Mouse (Mus musculus) forebrain, embryonic 15.5 days (tissue): ENCODE results near the gene Rrnad1. TPM values are rescaled to one million over a fixed set of nuclear protein-coding genes. Genes with fewer than 3 reads are reported as not detected.

Source experiments
- ATAC-seq: fragments of 200-750 bp; cut with Nextera tagmentation; replicated peaks from 2 replicates; pipeline ENCODE4 v1.8.0; 2017; ENCODE audit warnings: mild to moderate bottlenecking, moderate TSS enrichment, moderate library complexity
- H3K27ac ChIP-seq: fragments of 300-500 bp; sonication (generic); replicated peaks from 2 replicates; pipeline ENCODE4 v1.5.1; 2015; ENCODE audit warnings: mild to moderate bottlenecking, inconsistent platforms
- H3K27me3 ChIP-seq: fragments of 300-500 bp; sonication (generic); 2 replicates; pipeline ENCODE4 v1.6.1; 2015; ENCODE audit warnings: inconsistent platforms
- H3K36me3 ChIP-seq: fragments of 300-500 bp; sonication (generic); 2 replicates; pipeline ENCODE4 v1.6.1; 2015; ENCODE audit warnings: mild to moderate bottlenecking, inconsistent platforms
- H3K4me1 ChIP-seq: fragments of 300-500 bp; sonication (generic); 2 replicates; pipeline ENCODE4 v1.6.1; 2015; ENCODE audit warnings: inconsistent platforms
- H3K4me2 ChIP-seq: fragments of 300-500 bp; sonication (generic); replicated peaks from 2 replicates; pipeline ENCODE4 v1.6.1; 2015; ENCODE audit warnings: mild to moderate bottlenecking, inconsistent platforms
- H3K4me3 ChIP-seq: fragments of 300-500 bp; sonication (generic); 2 replicates; pipeline ENCODE4 v1.5.1; 2015; ENCODE audit warnings: mild to moderate bottlenecking, inconsistent platforms
- H3K9ac ChIP-seq: fragments of 300-500 bp; sonication (generic); replicated peaks from 2 replicates; pipeline ENCODE4 v1.6.1; 2015; ENCODE audit warnings: mild to moderate bottlenecking, inconsistent platforms
- H3K9me3 ChIP-seq: fragments of 300-500 bp; sonication (generic); 2 replicates; pipeline ENCODE4 v1.6.1; 2016; ENCODE audit warnings: inconsistent platforms
- WGBS: fragments of 180-500 bp; shearing (Covaris S2); methylation state at CpG from one replicate; pipeline ENCODE4 v1.1.7; 2015; ENCODE audit warnings: mixed read lengths; 5-methylcytosine and 5-hydroxymethylcytosine counted together
- polyA plus RNA-seq: library from polyadenylated mRNA; unstranded; fragments of >200 nt; fragmentation: Nextera tagmentation; extraction: Ambion mirVana; gene quantifications from 2 replicates; pipeline ENCODE4 v1.2.1, GENCODE M21; 2015

Gene Rrnad1
- polyA plus RNA-seq, 1 experiment from 2014 or later, result 20.1 TPM

- peak overlapping the region; percentile 91 for H3K4me2 ChIP-seq
- H3K27ac ChIP-seq, result peak overlapping the region; percentile 97
- peak; percentile 99 for ATAC-seq
- H3K27me3 ChIP-seq, result no peaks in the 10 kb centered on the region
- under 1% methylated on average over 27 of the region's 27 CpGs for WGBS
- H3K36me3 ChIP-seq, result no peaks in the 10 kb centered on the region
- peaks cover 14% of the 10 kb centered on the region for H3K4me1 ChIP-seq
- peak overlapping the region; percentile 55 for H3K4me3 ChIP-seq
- H3K9ac ChIP-seq, result peak overlapping the region; percentile 82
- H3K9me3 ChIP-seq, result no peaks in the 10 kb centered on the region
Measured at GRCm38 (mm10) chr3:87960586-87961191, 30.2 kb upstream of the Rrnad1 start.

- Histone ChIP-seq H3K9me3 (no peaks in the 10 kb centered on the region), H3K4me2 (peak overlapping the region; percentile 91), H3K27ac (peak overlapping the region; percentile 97), H3K27me3 (no peaks in the 10 kb centered on the region), H3K9ac (peak overlapping the region; percentile 82), H3K36me3 (no peaks in the 10 kb centered on the region), H3K4me1 (peaks cover 14% of the 10 kb centered on the region), H3K4me3 (peak overlapping the region; percentile 55)
- WGBS, result 4% methylated on average over 10 of the region's 10 CpGs
- ATAC-seq, result peak; percentile 2; the same call in 1 of the 2 replicates
Measured at GRCm38 (mm10) chr3:87960191-87960585, 29.7 kb upstream of the Rrnad1 start.

DNA sequence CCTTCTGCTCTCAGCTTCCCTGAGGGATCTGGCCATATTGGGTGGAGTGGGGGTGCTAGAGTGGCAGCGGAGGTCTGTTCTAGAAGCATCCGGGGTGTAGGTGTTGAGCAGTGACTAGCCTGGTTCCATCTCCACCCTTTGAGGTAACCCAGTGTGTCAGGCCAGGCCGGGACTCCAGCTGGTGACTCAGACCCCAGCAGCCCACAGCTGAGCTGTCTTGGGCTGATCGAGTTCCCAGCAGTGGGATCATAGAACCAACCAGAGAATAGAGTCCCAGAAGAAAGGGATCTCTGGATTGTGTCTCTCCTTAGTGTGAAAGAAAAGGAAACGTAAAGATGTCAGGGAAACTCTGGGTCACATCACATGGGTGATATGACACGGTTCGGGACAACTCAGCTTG, 28.9 kb upstream of the Rrnad1 start:
- WGBS, result 72% methylated on average over 7 of the region's 7 CpGs
- H3K9ac ChIP-seq, result no peak overlapping the region
- H3K27ac ChIP-seq, result no peak overlapping the region
- H3K36me3 ChIP-seq, result no peaks in the 10 kb centered on the region
- H3K9me3 ChIP-seq, result no peaks in the 10 kb centered on the region
- no peaks in the 10 kb centered on the region for H3K27me3 ChIP-seq
- H3K4me3 ChIP-seq, result no peak overlapping the region
- no peak overlapping the region for H3K4me2 ChIP-seq
- no peak for ATAC-seq
- H3K4me1 ChIP-seq, result peaks cover 14% of the 10 kb centered on the region

DNA sequence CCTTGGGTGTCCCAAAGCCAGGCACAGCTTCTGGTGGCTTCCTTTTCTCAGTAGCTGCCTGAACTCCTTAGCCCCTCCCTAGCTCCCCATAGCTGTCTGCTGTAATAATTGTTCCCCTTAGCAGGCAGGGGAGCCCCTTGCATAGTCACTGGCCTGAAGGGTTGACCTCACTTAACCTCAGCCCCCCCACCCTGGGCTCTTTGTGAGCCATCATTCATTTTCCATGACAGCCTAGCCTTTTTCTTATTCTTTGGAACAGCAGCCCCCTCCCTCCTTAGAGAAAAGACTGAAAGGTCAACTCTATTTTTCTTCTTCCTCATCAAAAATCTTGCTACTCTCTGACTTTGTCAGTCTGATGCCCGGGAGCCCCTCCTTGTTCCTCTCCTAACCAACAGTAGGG, 28.4 kb upstream of the Rrnad1 start:
- no peak overlapping the region for H3K27ac ChIP-seq
- H3K9ac ChIP-seq, result no peak overlapping the region
- no peak overlapping the region for H3K4me3 ChIP-seq
- ATAC-seq, result no peak
- H3K36me3 ChIP-seq, result no peaks in the 10 kb centered on the region
- H3K4me2 ChIP-seq, result no peak overlapping the region
- H3K9me3 ChIP-seq, result no peaks in the 10 kb centered on the region
- no peaks in the 10 kb centered on the region for H3K27me3 ChIP-seq
- H3K4me1 ChIP-seq, result peaks cover 14% of the 10 kb centered on the region
- 33% methylated on average over 1 of the region's 1 CpGs for WGBS

GRCm38 (mm10) chr3:87958476-87958875, 28.0 kb upstream of the Rrnad1 start:
- no peak overlapping the region for H3K4me3 ChIP-seq
- H3K27ac ChIP-seq, result no peak overlapping the region
- ATAC-seq, result no peak
- H3K4me1 ChIP-seq, result peaks cover 14% of the 10 kb centered on the region
- no peak overlapping the region for H3K9ac ChIP-seq
- WGBS, result 39% methylated on average over 4 of the region's 4 CpGs
- H3K4me2 ChIP-seq, result no peak overlapping the region
- no peaks in the 10 kb centered on the region for H3K36me3 ChIP-seq
- H3K9me3 ChIP-seq, result no peaks in the 10 kb centered on the region
- H3K27me3 ChIP-seq, result no peaks in the 10 kb centered on the region

DNA sequence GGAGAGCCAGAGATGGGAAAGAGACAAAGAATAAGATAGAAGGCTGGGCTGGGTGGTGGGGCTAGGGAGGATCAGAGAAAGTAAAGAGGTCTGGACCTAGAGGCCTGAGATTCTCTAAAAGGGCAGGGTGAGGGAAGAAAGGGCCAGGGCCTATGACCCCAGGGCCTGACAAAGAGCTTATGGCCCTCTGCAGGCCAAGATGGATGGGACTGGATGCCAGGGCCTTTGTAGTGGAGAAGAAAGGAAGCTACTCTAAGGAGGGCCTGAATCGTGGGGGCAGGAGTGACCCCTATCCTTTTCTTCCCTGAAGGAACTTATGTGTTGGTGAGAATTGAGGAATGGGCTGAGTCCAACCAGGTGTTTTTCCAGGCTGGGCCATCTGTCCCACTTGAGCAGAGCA, 27.5 kb upstream of the Rrnad1 start:
- no peaks in the 10 kb centered on the region for H3K9me3 ChIP-seq
- no peak for ATAC-seq
- no peak overlapping the region for H3K4me3 ChIP-seq
- H3K36me3 ChIP-seq, result no peaks in the 10 kb centered on the region
- H3K4me2 ChIP-seq, result no peak overlapping the region
- H3K9ac ChIP-seq, result no peak overlapping the region
- H3K27me3 ChIP-seq, result no peaks in the 10 kb centered on the region
- 12% methylated on average over 1 of the region's 1 CpGs for WGBS
- H3K4me1 ChIP-seq, result peaks cover 15% of the 10 kb centered on the region
- no peak overlapping the region for H3K27ac ChIP-seq

GRCm38 (mm10) chr3:87952440-87952839, 21.9 kb upstream of the Rrnad1 start:
- 9% methylated on average over 5 of the region's 5 CpGs for WGBS
- Histone ChIP-seq H3K27ac (no peak overlapping the region), H3K27me3 (no peaks in the 10 kb centered on the region), H3K4me1 (peaks cover 42% of the 10 kb centered on the region), H3K9ac (no peak overlapping the region), H3K4me2 (peak overlapping the region; percentile 6; the same call in 1 of the 2 replicates), H3K36me3 (no peaks in the 10 kb centered on the region), H3K9me3 (no peaks in the 10 kb centered on the region), H3K4me3 (no peak overlapping the region)
- no peak for ATAC-seq

- Histone ChIP-seq H3K4me2 (peak overlapping the region; percentile 6; the same call in 1 of the 2 replicates), H3K4me3 (no peak overlapping the region), H3K27ac (no peak overlapping the region), H3K36me3 (no peaks in the 10 kb centered on the region), H3K9me3 (no peaks in the 10 kb centered on the region), H3K27me3 (no peaks in the 10 kb centered on the region), H3K4me1 (peaks cover 47% of the 10 kb centered on the region), H3K9ac (no peak overlapping the region)
- no peak for ATAC-seq
- WGBS, result 21% methylated on average over 12 of the region's 12 CpGs
Measured at GRCm38 (mm10) chr3:87951946-87952345, 21.4 kb upstream of the Rrnad1 start.

DNA sequence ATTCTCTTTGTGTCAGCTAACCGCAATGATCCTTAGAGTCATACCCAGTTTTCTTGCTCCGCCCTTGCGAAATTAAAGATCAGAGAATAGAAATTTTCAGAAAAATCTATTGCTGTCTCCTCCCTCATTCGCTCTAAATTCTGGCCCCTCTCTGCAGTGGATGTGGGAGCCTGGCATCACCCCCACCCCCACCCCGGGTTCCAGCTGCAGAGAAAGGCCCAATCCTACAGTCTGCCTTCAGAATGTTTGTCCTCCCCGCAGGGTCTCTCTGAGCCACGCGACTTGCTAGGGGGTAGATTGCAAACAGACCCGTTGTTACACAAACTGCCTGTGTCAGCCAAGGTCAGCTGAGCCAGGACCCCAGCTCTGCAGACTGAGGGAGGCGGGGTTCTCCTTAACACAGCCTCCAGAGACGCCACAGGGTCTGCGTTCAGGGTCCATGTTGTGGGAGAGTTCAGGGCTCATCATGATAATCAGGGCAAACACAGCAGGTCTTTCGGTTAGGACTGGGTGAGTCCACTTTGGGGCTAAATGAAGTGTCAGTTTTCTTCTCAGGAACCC, 19.5 kb upstream of the Rrnad1 start:
- H3K9me3 ChIP-seq, result no peaks in the 10 kb centered on the region
- H3K27me3 ChIP-seq, result no peaks in the 10 kb centered on the region
- no peak for ATAC-seq
- no peak overlapping the region for H3K4me2 ChIP-seq
- no peak overlapping the region for H3K4me3 ChIP-seq
- H3K36me3 ChIP-seq, result no peaks in the 10 kb centered on the region
- no peak overlapping the region for H3K27ac ChIP-seq
- no peak overlapping the region for H3K9ac ChIP-seq
- 8% methylated on average over 13 of the region's 13 CpGs for WGBS
- H3K4me1 ChIP-seq, result peaks cover 59% of the 10 kb centered on the region

GRCm38 (mm10) chr3:87949266-87949954, 18.9 kb upstream of the Rrnad1 start:
- H3K27me3 ChIP-seq, result no peaks in the 10 kb centered on the region
- no peak overlapping the region for H3K9ac ChIP-seq
- H3K9me3 ChIP-seq, result no peaks in the 10 kb centered on the region
- 10% methylated on average over 16 of the region's 16 CpGs for WGBS
- peak overlapping the region; percentile 69; the same call in 1 of the 2 replicates for H3K4me2 ChIP-seq
- no peak overlapping the region for H3K27ac ChIP-seq
- no peaks in the 10 kb centered on the region for H3K36me3 ChIP-seq
- H3K4me1 ChIP-seq, result peaks cover 65% of the 10 kb centered on the region
- ATAC-seq, result no peak
- H3K4me3 ChIP-seq, result 0 out of 2 replicates have a peak overlapping the region, but pooled peaks have one; percentile 36

- H3K4me1 ChIP-seq, result peaks cover 65% of the 10 kb centered on the region
- no peaks in the 10 kb centered on the region for H3K9me3 ChIP-seq
- no peak for ATAC-seq
Measured at GRCm38 (mm10) chr3:87948378-87949265, 18.1 kb upstream of the Rrnad1 start, which contains the start of gene Crabp2. Gene Crabp2 (plus strand): TSS chr3:87948666.

More at GRCm38 (mm10) chr3:87948378-87949265, 18.1 kb upstream of the Rrnad1 start, which contains the start of gene Crabp2:
- Histone ChIP-seq H3K4me3 (peak within 1 kb of the TSS; percentile 36), H3K27me3 (no peaks in the 10 kb centered on the region), H3K36me3 (no peaks in the 10 kb centered on the region), H3K9ac (peak within 1 kb of the TSS; percentile 40), H3K4me2 (peak within 1 kb of the TSS; percentile 69), H3K27ac (no peak within 1 kb of the TSS)
- 2% methylated on average over 35 of the region's 35 CpGs for WGBS
